Comparison of ENCODE assay signal across 8 mouse cellular contexts in genomic region chr13:93772279-93772636, GRCm38 (mm10). TPM values are rescaled to one million over a fixed set of nuclear protein-coding genes. Genes with fewer than 3 reads are reported as not detected.
DNase-seq lines count a peak whose midpoint lies in the region; ATAC-seq and TF ChIP-seq lines count a peak whose summit lies in the region.

No protein-coding gene starts in this region.

- H3K4me1 ChIP-seq in spleen, adult 2 months (ENCODE audit: control insufficient read depth, insufficient read depth, insufficient read length) = peaks cover 7% of the 10 kb centered on the region; the same call in 1 of the 2 replicates
- peaks cover 13% of the 10 kb centered on the region for H3K4me1 ChIP-seq in limb, embryonic 12.5 days (replicated peaks)
- peaks cover 3% of the 10 kb centered on the region; the same call in 1 of the 2 replicates for H3K4me1 ChIP-seq in stomach, embryonic 14.5 days (ENCODE audit: control insufficient read depth, insufficient read depth, low read length)

- no peak for TF ChIP-seq CTCF in spleen, adult 2 months (IDR thresholded peaks at IDR 0.05; ENCODE audit: extremely low read depth, insufficient read depth, insufficient read length, insufficient replicate concordance)

- ATAC-seq in frontal cortex, adult (ENCODE audit: low TSS enrichment) = peak; percentile 32; the same call in 1 of the 2 replicates
- ATAC-seq in limb, embryonic 12.5 days (ENCODE audit: insufficient number of reproducible peaks, insufficient read depth, low FRiP score, low TSS enrichment, low read depth) = no peak; the same call in 1 of the 2 replicates
- peak; percentile 64 for ATAC-seq in stomach, embryonic 14.5 days (ENCODE audit: insufficient number of reproducible peaks, insufficient read depth, low FRiP score, low read depth)

- WGBS in spleen, adult 2 months = 11% methylated on average over 8 of the region's 8 CpGs
- WGBS in limb, embryonic 12.5 days = 35% methylated on average over 8 of the region's 8 CpGs
- 29% methylated on average over 8 of the region's 8 CpGs for WGBS in stomach, embryonic 14.5 days

- H3K9me3 ChIP-seq in limb, embryonic 12.5 days = no peaks in the 10 kb centered on the region
- no peaks in the 10 kb centered on the region for H3K9me3 ChIP-seq in stomach, embryonic 14.5 days (ENCODE audit: control insufficient read depth, low read depth, low read length)

- no peak for TF ChIP-seq POLR2A in spleen, adult 2 months (IDR thresholded peaks at IDR 0.05; ENCODE audit: low read depth, low read length)

- no peak for DNase-seq in frontal cortex, adult 2 months (ENCODE audit: extremely low spot score in 1 of 2, low spot score in 1 of 2)
- no peak for DNase-seq in spleen, adult 2 months (ENCODE audit: low read depth in 1 of 2, low spot score in 2 of 2)
- no peak for DNase-seq in spleen, postnatal 36 days (ENCODE audit: low spot score in 2 of 2)
- no peak for DNase-seq in MN1 (ENCODE audit: low spot score)
- DNase-seq in right cerebral cortex, postnatal 10 days (ENCODE audit: low spot score in 2 of 2) = no peak

- H3K27ac ChIP-seq in spleen, adult 2 months (ENCODE audit: insufficient read depth, low read length) = peak overlapping the region; percentile 79
- peak overlapping the region; percentile 95 for H3K27ac ChIP-seq in limb, embryonic 12.5 days
- no peak overlapping the region for H3K27ac ChIP-seq in stomach, embryonic 14.5 days (ENCODE audit: low read length)

- H3K27me3 ChIP-seq in spleen, adult 2 months (ENCODE audit: control insufficient read depth, insufficient read depth, low read length) = no peaks in the 10 kb centered on the region
- no peaks in the 10 kb centered on the region for H3K27me3 ChIP-seq in limb, embryonic 12.5 days
- H3K27me3 ChIP-seq in stomach, embryonic 14.5 days (ENCODE audit: control insufficient read depth, insufficient read depth, low read length) = no peaks in the 10 kb centered on the region

- H3K36me3 ChIP-seq in spleen, adult 2 months (ENCODE audit: control insufficient read depth, insufficient read depth, low read length) = no peaks in the 10 kb centered on the region
- H3K36me3 ChIP-seq in limb, embryonic 12.5 days = no peaks in the 10 kb centered on the region
- H3K36me3 ChIP-seq in stomach, embryonic 14.5 days (ENCODE audit: control insufficient read depth, insufficient read depth, low read length) = no peaks in the 10 kb centered on the region

- H3K4me3 ChIP-seq in spleen, adult 2 months (ENCODE audit: extremely low read depth, insufficient read depth, insufficient read length) = peak overlapping the region; percentile 80
- peak overlapping the region; percentile 67 for H3K4me3 ChIP-seq in limb, embryonic 12.5 days (replicated peaks)
- H3K4me3 ChIP-seq in stomach, embryonic 14.5 days (ENCODE audit: low read depth, low read length) = peak overlapping the region; percentile 65

- peak overlapping the region; percentile 88 for H3K9ac ChIP-seq in limb, embryonic 12.5 days (replicated peaks)
- H3K9ac ChIP-seq in stomach, embryonic 14.5 days (replicated peaks; ENCODE audit: low read depth, low read length) = peak overlapping the region; percentile 73

- peak overlapping the region; percentile 89 for H3K4me2 ChIP-seq in limb, embryonic 12.5 days
- peak overlapping the region; percentile 80 for H3K4me2 ChIP-seq in stomach, embryonic 14.5 days (replicated peaks; ENCODE audit: low read depth, low read length)

RNA-seq across cellular contexts. Expression of gene Arsb, which starts 0.8 kb away (rescaled TPM):
- 77.5 and 82.4 TPM in 2 replicates for polyA plus RNA-seq in frontal cortex, adult 2 months (2012; rRNA removed)
- 16.6 and 20.2 TPM in 2 replicates for polyA plus RNA-seq in spleen, adult 2 months (2012; rRNA removed)
- 7.9 and 9.3 TPM in 2 replicates for polyA plus RNA-seq in limb, embryonic 12.5 days (2016; fragmentation: Nextera tagmentation; extraction: Ambion mirVana)
- 15.8 and 17.1 TPM in 2 replicates for polyA plus RNA-seq in stomach, embryonic 14.5 days (2014; fragmentation: Nextera tagmentation; extraction: Ambion mirVana)
